Mouse (Mus musculus) right cerebral cortex, postnatal 14 days (tissue): Measurements from ENCODE around the gene Snapc4.

Source experiments
- DNase-seq: peaks from one replicate; pipeline ENCODE4 v3.0.0; 2022

Gene Snapc4

DNA sequence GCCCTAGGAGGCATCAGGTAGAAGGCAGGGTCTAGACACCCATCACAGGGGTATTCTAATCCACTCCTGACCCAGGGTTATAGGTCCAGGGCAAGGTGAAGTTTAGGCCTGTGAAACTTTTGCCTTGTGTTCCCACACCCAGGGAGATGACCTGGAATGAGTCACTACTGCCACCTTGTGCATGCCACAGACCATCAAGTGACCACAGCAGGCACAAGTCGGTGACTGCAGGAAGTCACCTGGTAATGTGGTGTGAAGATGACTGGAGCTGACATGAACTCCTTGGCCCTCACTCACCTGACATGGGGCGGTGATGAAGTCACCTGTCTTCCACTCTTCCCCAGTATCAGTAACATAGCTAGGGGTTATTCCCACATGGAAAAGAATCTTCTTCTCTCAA is 67.6 kb downstream of the Snapc4 start:
- no peak for DNase-seq
